Mouse (Mus musculus): ENCODE results near the gene Opa3.
A peak's percentile ranks its signal among the peaks of the same experiment; 100 is the strongest.

GRCm38 (mm10) chr7:19210010-19210409 is 18.1 kb upstream of the Opa3 start:
- TF ChIP-seq CTCF (IDR thresholded peaks at IDR 0.05; ENCODE audit: low read depth, low read length): 0 out of 2 replicates have a peak, but pooled peaks have one; percentile 17
- no peak for TF ChIP-seq GATA1 (IDR thresholded peaks at IDR 0.05; ENCODE audit: borderline replicate concordance, low read length)
